Mouse (Mus musculus) activated CD4-positive, CD25-positive, alpha-beta regulatory T cell (primary cell): ENCODE measurements around the gene Olfr1101. TPM values are rescaled to one million over a fixed set of nuclear protein-coding genes. Genes with fewer than 3 reads are reported as not detected.

Experiments
- polyA plus RNA-seq, 2 experiments: library from polyadenylated mRNA; unstranded; fragments of 100-300 nt; shearing (Covaris generic); gene quantifications; one replicate each; pipeline ENCODE4 v1.2.1; 2017

Olfr1101 gene
- not detected for polyA plus RNA-seq

DNA sequence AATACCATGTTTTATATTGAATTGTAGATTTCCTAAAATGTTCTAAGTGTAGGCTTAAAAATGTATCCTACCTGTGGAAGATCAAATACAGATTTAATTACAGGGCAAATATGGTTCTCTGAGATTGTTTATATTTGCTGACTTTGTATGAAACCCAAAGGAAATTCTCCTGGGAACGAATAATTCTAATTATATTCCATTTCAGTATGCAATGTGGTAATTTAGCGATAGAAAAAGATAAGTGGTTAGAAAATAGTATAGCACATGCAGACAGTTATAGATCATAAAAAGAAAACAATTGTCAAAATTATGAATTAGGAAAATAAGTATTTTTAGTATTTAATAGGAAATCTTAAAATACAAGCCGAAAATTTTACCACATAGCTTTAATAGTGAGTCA is at the start of gene Olfr1101:
Olfr1101 (minus strand) TSS at position 101 of the 400 bp plus-strand sequence.

DNA sequence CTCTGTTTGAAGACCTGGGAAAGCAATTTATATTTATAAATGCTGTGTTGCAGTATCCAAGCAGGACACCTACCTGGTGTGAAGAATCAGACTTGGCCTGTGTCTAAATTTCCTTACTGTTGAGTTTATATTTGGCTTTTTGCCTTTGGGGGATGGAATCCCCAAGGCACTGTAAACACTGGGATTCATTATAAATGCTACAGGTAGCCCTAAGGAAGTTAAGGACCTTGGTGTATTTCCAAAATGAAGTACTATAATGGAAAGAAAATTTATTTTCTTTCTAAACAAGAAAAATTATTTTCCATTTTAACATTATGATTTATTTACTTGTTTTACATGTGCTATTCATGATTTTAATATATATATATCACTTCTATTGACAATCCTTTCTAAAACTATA is 45.4 kb upstream of the Olfr1101 start, which contains the start of gene Olfr1105:
Olfr1105 (minus strand) TSS at position 101 of the 400 bp plus-strand sequence.

DNA sequence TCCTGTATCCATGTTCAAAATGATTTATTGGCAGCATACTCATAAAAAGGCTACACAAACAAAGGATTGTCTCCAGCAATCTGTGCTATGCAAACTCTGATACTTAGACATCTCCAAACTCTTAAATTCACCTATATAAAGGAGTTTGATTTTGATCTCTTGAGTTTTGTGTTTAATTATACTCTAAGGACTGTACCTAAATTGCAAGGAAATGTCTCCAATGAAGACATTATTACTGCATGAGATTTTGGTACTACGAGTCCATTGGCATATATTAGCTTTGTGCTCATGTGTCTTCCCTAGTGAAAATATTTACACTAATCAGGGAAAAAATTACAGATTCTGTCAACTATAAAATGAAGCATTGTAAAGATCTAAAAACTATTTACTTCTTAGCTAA is 36.0 kb upstream of the Olfr1101 start, which contains the start of gene Olfr1104:
Olfr1104 (minus strand) TSS at position 101 of the 400 bp plus-strand sequence.

DNA sequence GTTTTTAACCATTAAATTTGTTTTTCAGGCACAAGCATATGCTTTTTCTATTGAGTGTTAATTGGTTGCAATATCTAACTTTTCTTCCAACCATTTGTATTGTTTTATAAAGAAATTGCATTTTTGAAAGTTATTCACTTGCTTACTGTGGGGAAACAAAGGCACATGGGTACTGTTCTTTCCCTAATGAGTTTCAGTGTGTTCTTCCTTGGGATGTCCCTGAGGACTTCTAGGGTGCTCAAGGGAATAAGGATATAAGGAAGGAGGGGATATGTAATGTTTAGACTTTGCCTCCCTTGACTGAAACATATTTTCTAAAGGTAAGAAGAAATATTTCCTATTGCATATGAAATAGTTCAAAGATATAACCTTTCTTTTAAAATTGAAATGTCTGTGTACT is 7.1 kb upstream of the Olfr1101 start, which contains the start of gene Olfr1102:
Olfr1102 (plus strand) TSS at position 301 of the 400 bp plus-strand sequence.

DNA sequence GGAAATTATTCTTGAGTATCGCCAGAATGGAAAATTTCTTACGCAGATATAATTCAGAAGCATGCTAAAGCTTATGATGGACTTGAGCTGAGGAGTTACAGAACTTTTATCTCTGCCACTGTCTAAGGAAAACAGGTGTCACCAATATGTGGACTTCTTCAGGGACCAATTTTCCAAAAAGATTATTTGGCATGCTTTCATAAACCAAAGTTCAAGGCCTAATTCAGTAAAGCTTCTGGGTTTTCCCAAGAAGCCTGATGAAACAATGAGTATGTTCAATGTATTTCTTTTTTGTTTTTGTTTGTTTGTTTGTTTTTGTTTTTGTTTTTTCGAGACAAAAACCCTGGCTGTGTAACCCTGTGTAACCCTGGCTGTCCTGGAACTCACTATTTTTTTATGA is 11.2 kb downstream of the Olfr1101 start, which contains the start of gene Olfr1100:
Olfr1100 (minus strand) TSS at position 101 of the 400 bp plus-strand sequence.

DNA sequence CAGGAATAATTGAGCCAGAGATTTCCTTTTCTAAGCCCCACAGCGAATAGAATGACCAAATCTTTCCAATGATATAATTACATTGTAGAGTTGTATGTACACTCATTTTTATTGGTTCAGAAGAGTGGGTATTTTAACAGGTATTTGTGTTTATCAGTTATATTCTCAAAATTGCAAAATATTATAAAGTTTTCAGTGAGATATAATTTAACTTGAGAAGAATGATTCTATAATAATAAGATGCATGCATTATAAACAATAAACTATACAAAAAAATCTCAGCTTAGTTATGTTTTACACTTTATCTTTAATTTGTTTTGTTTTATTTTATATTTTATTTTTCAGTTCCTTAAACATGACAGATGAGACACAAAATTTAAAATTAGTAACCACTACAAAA is 30.4 kb downstream of the Olfr1101 start, which contains the start of gene Olfr1099:
Olfr1099 (minus strand) TSS at position 101 of the 400 bp plus-strand sequence.

Other genes with a start within 250 kb of the Olfr1101 start
- under 1 TPM in 1 of 2 experiments, not detected in 1; 0.56 TPM for gene Olfr1090, start 232.2 kb downstream of the Olfr1101 start, polyA plus RNA-seq
- not detected for gene Olfr1093, start 208.7 kb downstream of the Olfr1101 start, polyA plus RNA-seq
- not detected for gene Olfr141, start 181.2 kb downstream of the Olfr1101 start, polyA plus RNA-seq
- gene Olfr1094, start 166.6 kb downstream of the Olfr1101 start, polyA plus RNA-seq: not detected
- gene Olfr1095, start 139.5 kb downstream of the Olfr1101 start, polyA plus RNA-seq: under 1 TPM in 1 of 2 experiments, not detected in 1; 0.57 TPM
- under 1 TPM; 0.04 to 0.28 TPM for gene Gm13723, start 116.4 kb downstream of the Olfr1101 start, polyA plus RNA-seq
- under 1 TPM in 1 of 2 experiments, not detected in 1; 0.17 TPM for gene Olfr1097, start 99.0 kb downstream of the Olfr1101 start, polyA plus RNA-seq
- under 1 TPM in 1 of 2 experiments, not detected in 1; 0.37 TPM for gene Olfr1098, start 66.7 kb downstream of the Olfr1101 start, polyA plus RNA-seq
- gene Olfr1099, start 30.5 kb downstream of the Olfr1101 start, polyA plus RNA-seq: not detected
- gene Olfr1100, start 11.3 kb downstream of the Olfr1101 start, polyA plus RNA-seq: not detected
- not detected for gene Olfr1102, start 7.2 kb upstream of the Olfr1101 start, polyA plus RNA-seq
- not detected for gene Olfr1104, start 35.9 kb upstream of the Olfr1101 start, polyA plus RNA-seq
- gene Olfr1105, start 45.3 kb upstream of the Olfr1101 start, polyA plus RNA-seq: under 1 TPM; 0.11 TPM
- under 1 TPM in 1 of 2 experiments, not detected in 1; 0.18 TPM for gene Olfr1106, start 61.1 kb upstream of the Olfr1101 start, polyA plus RNA-seq
- not detected for gene Olfr1107, start 84.6 kb upstream of the Olfr1101 start, polyA plus RNA-seq
- under 1 TPM in 1 of 2 experiments, not detected in 1; 0.23 TPM for gene Olfr1109, start 104.8 kb upstream of the Olfr1101 start, polyA plus RNA-seq
- not detected for gene Olfr259, start 123.3 kb upstream of the Olfr1101 start, polyA plus RNA-seq
- not detected for gene Olfr1110, start 149.1 kb upstream of the Olfr1101 start, polyA plus RNA-seq
- not detected for gene Olfr1111, start 161.4 kb upstream of the Olfr1101 start, polyA plus RNA-seq
- not detected for gene Olfr1112, start 196.6 kb upstream of the Olfr1101 start, polyA plus RNA-seq
- not detected for gene Olfr1113, start 217.7 kb upstream of the Olfr1101 start, polyA plus RNA-seq